Mouse (Mus musculus) gastrocnemius, postnatal 14 days (tissue): Measurements from ENCODE around the gene Serp1. TPM values are rescaled to one million over a fixed set of nuclear protein-coding genes. Genes with fewer than 3 reads are reported as not detected.

Experiments used
- DNase-seq: peaks from one replicate; pipeline ENCODE4 v3.0.0; 2021; ENCODE audit warnings: mixed read lengths
- intact Hi-C: fragments of 180-260 bp; cut with DNase I; formaldehyde crosslinking; loops from one replicate; pipeline ENCODE4 v1.15.1; 2025; ENCODE audit warnings: low total_unique reads
- long read RNA-seq, 2 experiments: library from polyadenylated mRNA; stranded (forward); transcript quantifications; one replicate each; pipeline ENCODE4 v2.0.0; 2021
- total RNA-seq, 2 experiments: library from RNA; stranded (reverse); gene quantifications; 2 replicates each; pipeline ENCODE4 v1.2.3; 2021

Serp1 gene
- 10 to 100 TPM; 10.2 to 13.2 TPM for total RNA-seq
- long read RNA-seq, experiment 1, full-length matches to known transcripts, result 31 of 33 reads
- long read RNA-seq, experiment 1, partial matches to known transcripts, result 0 of 33 reads
- long read RNA-seq, experiment 1, other reads (novel, unspliced or antisense), result 2 of 33 reads
- long read RNA-seq, experiment 2, full-length matches to known transcripts, result 33 of 33 reads
- long read RNA-seq, experiment 2, partial matches to known transcripts, result 0 of 33 reads
- long read RNA-seq, experiment 2, other reads (novel, unspliced or antisense), result 0 of 33 reads

DNA sequence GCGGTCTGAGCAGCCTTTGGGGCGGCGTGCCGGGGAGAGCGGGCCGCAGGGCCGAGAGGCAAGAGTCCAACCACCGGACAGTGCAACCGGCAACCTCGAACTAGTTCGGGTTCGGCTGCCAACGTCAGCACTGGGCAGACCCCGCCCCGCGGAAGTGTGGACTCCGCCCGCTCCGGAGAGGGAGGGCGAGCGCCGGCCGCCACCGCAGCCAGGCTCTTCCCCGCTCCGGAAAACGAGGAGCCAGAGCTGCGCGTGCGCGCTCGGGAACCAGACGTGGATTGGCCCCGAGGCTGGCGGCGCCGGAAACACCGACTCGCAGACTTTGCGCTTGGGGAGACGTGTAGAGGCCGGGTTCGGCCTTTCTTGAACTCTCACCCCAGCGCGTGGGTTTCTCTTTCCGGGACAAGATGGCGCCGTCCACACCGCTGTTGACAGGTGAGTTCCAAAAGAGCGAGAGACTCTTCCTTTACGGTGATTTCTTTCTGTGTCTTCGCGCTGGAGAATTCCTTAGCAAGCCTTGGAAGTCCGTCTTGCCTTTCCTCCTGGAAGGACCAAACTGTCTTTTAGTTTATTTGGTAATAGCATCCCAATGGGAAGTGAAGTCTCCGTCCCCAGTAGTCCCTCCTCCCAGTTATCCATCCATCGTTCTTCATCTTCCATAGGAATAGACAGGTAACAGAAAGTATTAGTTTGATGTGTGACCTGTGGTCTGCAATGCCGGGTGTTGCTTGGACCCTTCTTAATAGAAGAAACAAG is at the start of gene Serp1, which contains the start of gene Eif2a:
Gene Serp1, minus strand, starts transcription at position 241 of the 756 bp plus-strand sequence.
Gene Eif2a, plus strand, starts transcription at position 170 of the 756 bp plus-strand sequence.
- peak; percentile 99 for DNase-seq
- intact Hi-C loops, result no loop called here

DNA sequence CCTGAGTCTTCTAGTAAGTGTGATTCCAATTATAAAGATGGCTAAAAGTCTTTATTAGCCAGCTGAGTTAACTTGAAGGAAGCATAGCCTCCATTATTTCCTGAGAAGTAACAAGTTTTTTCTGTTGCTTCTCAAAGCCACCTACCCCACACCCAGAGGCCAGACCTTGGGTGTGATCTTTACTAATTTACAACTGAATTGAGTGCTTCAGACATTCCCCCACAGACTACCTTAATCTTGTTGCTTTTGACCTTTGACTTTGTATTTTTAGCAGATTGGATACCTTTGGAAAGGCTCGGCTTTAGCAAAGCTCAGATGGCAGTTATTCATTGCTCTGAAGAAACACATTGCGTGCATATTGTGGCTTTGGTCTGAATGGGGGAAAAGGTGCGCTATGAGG is 45.1 kb upstream of the Serp1 start:
- DNase-seq, result no peak
- intact Hi-C loops, result no loop called here

DNA sequence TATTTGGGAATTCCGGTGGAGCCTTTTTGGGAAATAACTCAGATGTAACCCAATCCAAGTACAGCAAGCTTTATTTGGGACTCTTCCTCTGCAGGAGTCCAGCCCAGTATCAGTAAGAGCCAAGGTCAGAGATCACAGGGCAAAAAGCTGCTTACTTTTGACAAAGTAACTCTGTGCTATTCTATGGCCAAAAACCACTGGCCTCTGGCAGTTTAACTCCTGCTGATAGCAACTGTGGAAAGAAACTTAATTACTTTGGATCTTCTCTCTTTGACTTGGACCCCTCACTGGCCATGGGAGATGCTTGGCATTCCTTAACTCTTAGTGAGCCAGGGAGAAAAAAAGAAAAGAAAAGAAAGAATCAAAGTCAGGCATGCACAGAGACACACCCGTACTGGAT is 35.7 kb upstream of the Serp1 start:
- no peak for DNase-seq

DNA sequence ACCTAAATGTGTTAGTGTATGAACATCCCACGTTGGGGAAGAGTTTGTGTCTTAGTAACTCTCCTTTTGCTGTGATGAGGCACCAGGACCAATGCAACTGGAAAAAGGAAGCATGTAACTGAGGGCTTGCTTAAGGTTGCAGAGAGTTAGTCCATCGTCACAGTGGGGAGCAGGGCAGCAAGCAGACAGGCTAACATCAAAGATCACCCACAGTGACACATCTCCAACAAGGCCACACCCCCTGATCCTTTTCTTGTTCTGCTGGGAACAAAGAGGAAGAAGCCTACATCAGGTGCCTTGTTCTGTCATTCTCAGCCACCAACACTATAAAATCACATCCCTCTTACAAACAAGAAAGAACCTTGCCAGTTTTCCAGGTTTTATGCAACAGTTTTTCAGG is 34.2 kb upstream of the Serp1 start:
- DNase-seq, result no peak
- intact Hi-C loops, result no loop called here

More for the DNA sequence above, 35.7 kb upstream of the Serp1 start:
- intact Hi-C loops, result no loop called here

DNA sequence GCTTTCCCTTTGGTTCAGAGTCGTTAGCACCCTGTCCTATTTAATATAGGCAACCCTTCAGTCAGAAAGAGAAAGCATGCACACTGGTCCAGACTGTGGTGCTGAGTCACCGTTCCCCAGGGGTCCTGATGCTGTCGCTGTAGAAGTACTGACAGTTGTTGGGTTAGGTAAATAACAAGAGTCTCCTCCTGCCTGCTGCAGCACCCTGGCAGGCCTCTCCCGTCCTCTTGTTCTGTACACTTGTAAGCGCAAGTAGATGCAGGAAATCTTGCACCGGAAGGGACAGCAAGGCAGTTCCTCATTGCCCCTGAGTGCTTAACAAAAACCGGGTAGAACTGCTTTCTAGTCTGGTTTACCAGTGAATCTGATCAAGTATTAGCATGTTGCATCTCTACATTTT is 31.0 kb upstream of the Serp1 start:
- intact Hi-C loops, result no loop called here
- no peak for DNase-seq

DNA sequence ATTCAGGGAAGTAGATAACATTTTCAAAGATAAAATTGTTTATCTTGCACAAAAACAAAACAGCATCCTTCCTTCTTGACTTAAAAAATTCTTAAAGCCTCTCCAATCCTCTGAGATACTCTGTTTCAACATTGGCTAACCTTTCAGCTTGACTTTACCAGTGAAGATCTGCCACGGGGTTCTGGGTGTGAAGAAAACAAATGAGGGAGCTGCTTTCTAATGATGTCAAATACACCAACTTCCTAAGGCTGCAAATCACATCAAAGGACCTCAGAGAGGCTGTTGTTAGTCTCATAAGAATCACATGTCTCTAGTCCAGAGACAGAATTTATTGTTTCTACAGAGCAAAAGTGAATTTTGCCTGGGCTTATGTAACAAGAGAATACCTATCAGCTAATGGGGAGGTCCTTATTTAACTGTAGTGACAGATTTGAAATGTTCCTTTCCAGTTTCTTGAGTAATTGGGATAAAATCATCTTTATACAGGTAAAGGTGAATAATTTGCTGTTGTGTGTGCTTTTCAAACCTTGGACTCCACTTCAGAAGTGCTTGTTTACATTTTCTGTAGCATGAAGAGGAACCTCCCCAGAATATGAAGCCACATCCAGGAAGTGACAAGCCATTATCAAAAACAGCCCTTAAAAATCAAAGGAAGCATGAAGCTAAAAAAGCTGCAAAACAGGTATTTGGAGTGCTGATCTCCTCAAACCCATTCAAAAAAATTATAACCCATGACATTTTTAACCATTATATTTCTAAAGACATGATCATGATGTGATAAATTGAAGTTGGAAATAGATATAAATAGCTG is 26.5 kb upstream of the Serp1 start:
- intact Hi-C loops, result no loop called here

DNA sequence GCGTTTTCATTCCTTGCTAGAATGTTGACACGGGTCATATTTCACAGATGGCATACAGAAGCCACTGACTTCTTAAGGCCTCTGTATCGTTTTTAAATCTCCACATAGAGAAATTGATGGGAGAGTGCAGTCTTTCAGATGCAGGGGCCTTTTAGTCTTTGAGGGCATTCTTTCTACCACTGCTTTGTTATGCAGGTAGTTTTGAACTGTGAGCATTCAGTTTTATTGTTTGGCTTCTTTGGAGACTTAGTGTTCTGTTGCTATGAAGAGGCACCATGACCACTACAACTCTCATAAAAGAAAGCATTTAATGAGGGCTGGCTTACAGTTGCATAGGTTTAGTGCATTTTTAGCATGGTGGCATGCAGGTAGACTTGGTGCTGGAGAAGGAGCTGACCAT is 10.9 kb upstream of the Serp1 start:
- intact Hi-C loops, result no loop called here
- no peak for DNase-seq

More for the DNA sequence above, 26.5 kb upstream of the Serp1 start:
- no peak for DNase-seq

DNA sequence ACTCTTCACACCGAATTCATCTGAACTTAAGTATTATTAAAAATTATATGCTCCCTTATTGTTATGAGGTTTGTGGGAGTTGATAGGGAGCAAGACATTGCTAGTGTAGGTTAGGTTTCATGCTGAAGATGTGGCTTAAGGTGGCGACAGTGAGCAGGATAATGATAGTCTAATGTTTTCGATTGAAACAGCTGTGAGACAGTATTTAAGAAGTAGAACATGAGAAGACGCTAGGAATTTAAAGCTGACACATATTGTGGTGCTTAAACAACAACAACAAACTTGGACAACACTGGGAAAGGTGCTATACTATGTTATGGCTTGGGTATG is 681 bp upstream of the Serp1 start:
- intact Hi-C loops, result no loop called here

DNA sequence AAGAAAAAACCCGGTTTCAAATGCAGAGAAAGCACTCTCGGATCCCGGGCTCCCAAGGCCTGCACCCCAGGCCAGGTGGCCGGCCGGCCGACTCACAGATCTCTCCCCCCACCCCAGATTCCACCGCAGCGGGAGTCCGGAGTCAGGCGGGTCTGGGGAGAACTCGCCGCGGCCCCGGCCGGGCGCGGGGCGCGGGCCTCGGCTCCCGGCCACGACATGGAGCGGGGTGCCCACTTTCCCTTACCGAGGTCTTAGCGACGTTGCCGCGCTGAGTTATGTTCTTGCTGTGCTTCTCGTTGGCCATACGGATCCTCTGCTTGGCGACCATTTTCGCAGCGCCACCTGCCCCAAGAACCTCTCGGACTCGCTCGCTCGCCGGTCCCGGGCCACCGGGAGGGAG is 526 bp downstream of the Serp1 start:
- peak; percentile 43 for DNase-seq
- intact Hi-C loops, result no loop called here

More for the DNA sequence above, 681 bp upstream of the Serp1 start:
- no peak for DNase-seq

DNA sequence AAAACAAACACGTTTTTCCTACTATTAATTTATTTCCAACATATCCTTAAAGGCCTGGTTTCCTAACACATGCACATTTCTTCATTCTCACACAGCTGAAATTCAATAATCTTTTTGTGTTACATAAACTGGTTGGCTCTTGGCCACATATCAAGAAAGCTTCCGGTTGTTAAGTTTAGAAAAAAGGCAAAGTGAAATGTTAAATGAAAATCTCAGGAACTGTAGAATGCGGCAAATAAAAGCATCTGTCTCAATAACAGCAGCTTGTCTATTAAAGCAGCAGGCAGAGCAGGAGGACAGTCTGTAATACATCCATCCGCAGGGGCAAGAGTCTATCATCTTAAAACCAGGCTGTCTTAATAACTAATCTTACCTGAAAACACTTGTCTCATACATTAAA is 1.4 kb downstream of the Serp1 start:
- intact Hi-C loops, result no loop called here
- DNase-seq, result no peak

DNA sequence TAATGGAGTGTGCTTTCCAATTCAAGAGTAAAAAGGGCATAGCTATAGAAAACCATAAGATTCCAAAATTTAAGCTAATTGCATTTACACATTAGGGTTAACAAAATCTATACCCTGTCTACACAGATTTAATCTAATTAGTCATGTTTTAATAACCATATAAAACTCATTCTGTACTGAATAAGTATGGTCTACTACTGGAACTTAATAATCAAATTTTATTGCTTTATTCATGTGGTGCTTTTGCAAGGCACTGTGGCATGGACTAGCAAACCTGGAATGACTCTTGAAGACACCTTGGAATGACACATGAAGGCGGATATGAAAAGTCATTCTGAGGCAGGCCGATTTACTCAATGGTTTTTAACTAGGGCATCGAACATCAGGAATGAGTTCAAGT is 2.3 kb downstream of the Serp1 start:
- intact Hi-C loops, result no loop called here
- DNase-seq, result no peak

DNA sequence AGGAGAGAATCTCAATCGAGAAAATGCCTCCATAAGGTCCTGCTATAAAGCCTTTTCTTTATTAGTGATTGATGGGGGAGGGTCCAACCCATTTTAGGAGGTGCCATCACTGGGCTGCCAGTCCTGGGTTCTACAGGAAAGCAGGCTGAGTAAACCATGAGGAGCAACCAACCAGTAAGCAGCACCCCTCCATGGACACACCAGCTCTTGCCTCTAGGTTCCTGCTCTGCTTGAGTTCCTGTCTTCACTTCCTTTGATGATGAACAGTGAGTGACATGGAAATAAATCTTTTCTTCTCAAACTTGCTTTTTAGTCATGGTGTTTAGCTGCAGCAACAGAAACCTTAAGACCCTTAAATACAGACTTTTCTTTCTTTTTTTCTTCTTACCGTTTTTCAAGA is 4.3 kb downstream of the Serp1 start:
- no peak for DNase-seq
- intact Hi-C loops, result no loop called here

DNA sequence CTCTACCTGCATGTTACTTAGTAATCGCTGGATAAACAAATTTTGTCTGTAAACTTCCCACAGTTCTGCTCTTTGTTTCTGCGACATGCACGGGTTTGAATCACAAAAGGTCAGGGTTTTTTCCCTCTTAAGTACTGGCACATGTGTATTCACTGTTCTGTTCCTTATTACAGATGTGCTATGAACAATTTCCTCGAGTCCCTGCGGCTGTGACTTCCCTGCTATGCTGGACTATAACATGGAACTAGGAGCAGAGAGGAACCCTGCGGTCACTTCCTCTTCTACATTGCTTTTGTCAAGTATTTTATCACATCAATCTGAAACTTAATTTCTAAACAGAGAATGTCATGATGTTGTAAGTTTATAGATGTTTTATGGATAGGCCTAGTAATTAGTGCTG is 5.4 kb downstream of the Serp1 start:
- DNase-seq, result no peak
- intact Hi-C loops, result no loop called here

DNA sequence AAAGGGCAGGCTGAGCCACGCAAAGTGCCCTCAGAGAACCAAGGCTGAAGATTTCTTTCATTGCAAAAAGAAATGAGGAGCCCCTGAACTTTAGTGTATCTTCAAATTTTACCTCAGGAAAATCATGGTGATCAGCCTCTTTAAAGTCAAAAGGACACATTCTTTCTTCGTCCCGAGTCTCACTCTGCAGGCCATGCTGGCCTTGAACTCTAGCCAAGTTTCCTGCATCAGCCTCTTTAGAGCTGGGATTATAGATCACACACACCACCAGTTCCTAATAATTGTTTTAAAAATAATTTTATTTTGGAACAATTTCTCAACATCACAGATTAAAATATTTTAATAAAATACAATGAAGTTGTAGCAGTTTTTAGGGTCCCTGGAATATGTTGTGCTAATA is 6.2 kb downstream of the Serp1 start:
- intact Hi-C loops, result no loop called here
- DNase-seq, result no peak

DNA sequence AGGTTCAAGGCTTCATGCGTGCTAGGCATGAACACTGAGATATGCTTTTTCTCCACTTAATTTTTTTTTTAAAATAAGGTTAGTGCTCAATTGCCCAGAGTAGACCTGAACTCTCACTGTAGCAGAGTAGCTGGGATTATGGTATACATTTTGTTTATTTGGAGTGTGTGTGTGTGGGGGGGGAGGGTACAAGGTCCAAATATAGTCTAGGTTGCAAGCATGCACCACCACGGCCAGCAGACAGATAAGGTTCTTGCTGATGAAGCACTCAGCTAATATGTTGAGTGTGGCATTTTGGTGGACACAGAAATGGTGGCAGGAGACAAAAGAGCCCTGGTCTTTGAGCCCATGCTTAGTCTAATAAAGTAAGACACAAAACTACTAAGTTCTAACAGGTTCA is 6.7 kb downstream of the Serp1 start:
- intact Hi-C loops, result no loop called here
- DNase-seq, result no peak

DNA sequence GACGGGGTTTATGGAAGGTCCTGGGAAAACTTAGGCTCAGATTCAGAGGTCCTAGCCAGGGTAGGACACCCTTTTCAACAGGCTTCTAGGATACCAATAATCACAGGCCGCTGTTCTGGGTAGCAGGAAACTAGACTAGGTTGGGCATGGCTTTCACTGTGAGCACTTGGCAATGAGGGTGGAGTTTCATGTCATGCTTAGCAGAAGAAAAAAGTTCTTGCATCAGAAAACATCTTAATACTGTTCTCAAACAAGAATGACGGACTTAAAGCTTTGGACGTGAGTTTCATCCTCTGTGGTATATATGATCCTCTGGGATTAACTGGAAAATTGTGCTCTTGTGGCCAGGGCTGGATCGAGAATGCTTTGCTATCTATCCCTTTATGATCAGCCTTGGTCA is 7.9 kb downstream of the Serp1 start:
- DNase-seq, result no peak
- intact Hi-C loops, result no loop called here

DNA sequence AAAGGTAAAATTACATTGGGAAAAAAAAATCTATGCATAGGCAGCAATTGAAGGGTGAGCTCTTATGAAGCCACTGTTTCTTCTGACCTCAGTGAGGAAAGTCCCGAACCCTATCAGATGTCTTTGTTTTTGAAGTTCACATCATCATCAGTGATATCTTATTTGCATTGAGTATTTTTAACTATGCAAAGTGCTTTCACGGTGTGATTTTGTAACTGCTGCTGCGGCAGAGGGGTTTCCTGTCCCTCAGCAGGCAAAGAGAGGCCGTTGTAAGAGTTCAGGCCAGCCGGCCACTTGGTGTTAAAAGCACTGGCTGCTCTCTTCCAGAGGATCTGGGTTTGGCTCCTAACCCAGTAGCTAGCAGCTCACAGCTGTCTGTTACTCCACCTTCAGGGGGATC is 8.4 kb downstream of the Serp1 start:
- no peak for DNase-seq

DNA sequence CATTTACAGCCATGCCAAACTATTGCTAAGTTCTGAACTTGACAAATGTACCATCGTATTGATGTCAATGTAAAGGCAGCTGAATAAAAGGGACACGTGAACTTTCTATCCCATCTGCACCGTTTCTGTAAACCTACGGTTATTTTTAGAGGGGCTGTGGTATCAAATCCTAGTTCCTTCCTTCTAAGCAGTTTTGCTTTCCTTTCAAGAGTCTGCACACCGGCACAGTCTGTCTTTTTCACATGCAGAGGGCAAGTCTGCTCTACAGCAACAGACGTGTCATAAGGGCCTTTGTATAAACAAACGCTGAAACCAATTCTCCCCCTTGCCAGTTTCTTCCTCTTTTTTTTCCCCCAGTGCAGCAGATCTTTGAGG is 9.1 kb downstream of the Serp1 start:
- DNase-seq, result no peak
- intact Hi-C loops, result no loop called here

More for the DNA sequence above, 8.4 kb downstream of the Serp1 start:
- intact Hi-C loops, result no loop called here

DNA sequence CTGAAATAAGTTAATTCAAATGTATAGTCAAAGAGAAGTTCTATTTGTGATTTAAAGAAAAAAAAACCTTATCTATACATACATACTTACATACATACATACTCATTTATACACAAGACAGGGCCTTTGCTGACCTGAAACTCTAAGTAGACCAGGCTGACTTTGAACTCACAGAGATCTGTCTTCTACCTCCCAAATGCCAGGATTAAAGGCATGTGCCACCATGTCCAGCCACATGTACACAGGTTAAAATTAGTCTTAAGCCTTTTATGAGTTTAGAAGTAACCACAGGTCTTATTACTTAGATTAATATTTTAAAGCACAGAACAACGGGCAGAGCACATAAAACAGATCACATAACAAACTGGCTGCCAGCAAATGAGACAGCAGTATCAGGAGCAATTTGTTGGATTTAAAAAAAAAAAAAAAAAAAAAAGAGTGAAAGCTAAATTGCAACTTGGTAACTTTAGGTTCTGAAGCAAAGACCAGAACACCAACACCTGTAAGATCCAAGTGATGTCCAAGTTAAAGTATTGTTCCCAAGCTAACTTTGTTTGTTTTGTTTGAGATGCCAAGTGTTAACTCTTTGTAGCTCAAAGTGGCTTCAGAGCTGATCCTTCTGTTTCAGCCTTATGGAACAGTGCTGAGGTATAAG is 9.6 kb downstream of the Serp1 start:
- DNase-seq, result no peak
- intact Hi-C loops, result no loop called here

DNA sequence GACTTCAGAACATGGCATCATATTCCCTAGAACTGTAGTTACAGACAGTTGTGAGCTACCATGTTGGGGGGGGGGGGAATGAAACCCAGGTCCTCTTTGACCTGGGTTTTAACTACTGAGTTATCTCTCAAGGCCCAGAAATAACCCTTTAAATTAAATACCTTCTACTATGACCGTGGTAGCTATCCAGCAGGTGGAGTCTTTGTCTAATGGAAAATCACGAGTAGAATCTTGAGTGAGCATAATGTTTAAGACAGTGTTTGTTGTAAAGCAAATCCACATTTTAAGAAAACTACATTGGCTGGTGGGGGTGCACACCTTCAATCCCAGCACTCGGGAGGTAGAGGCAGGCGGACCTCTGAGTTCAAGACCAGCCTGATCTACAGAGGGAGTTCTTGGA is 12.2 kb downstream of the Serp1 start:
- intact Hi-C loops, result no loop called here
- DNase-seq, result no peak
